Mouse (Mus musculus): ENCODE data around the gene Nav2.

Nav2 gene

DNA sequence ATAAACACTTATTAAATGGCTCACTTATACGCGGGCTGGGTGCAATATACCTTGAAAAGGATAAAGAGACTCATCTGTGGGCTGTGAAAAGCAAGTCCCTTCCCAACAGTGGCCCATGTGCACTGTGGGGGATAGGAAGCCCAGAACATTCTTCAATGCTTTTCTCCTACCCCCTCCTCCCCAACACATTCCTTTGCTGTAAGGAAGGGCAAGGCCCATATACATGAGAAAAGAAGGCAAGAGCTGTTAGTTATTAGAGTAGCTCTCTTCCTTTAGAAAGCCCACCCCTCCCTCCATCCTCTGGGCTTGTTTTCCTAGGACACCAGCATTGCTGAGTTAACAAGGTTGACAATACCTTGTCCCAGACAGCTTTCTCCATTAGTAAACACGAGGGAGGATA lies 540.1 kb downstream of the Nav2 start:
- DNase-seq (ENCODE audit: low spot score) = no peak

GRCm38 (mm10) chr7:49450261-49451141 lies 542.0 kb downstream of the Nav2 start:
- peak; percentile 77 for DNase-seq (ENCODE audit: low spot score)

GRCm38 (mm10) chr7:49451240-49451639 lies 542.7 kb downstream of the Nav2 start:
- no peak for DNase-seq (ENCODE audit: low spot score)

GRCm38 (mm10) chr7:49452274-49452673 lies 543.8 kb downstream of the Nav2 start:
- DNase-seq (ENCODE audit: low spot score) = no peak

- DNase-seq (ENCODE audit: low spot score) = no peak
Measured at GRCm38 (mm10) chr7:49454601-49455000, 546.1 kb downstream of the Nav2 start.

DNA sequence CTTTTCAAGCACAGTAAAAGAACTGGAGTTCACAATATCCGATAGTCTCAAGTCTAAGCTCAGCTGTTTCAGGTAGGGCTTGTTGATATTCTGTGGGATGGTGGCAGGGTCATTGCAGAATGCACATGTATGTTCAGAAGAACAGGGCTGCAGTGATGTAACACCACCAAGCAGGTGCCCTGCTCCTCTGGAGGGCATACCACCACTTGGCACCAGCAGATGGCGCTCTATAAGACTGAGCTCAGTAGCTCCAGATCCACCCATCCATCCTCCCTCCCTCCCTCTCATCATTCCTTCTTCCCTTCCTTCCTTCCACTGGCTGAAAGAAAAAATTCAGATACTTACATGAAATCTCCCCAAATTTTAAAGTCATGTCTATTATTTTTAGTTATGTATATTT lies 547.6 kb downstream of the Nav2 start:
- DNase-seq (ENCODE audit: low spot score) = peak; percentile 71

- no peak for DNase-seq (ENCODE audit: low spot score)
Measured at GRCm38 (mm10) chr7:49457398-49457797, 548.9 kb downstream of the Nav2 start.

- DNase-seq (ENCODE audit: low spot score) = no peak
Measured at GRCm38 (mm10) chr7:49457890-49458289, 549.4 kb downstream of the Nav2 start.

DNA sequence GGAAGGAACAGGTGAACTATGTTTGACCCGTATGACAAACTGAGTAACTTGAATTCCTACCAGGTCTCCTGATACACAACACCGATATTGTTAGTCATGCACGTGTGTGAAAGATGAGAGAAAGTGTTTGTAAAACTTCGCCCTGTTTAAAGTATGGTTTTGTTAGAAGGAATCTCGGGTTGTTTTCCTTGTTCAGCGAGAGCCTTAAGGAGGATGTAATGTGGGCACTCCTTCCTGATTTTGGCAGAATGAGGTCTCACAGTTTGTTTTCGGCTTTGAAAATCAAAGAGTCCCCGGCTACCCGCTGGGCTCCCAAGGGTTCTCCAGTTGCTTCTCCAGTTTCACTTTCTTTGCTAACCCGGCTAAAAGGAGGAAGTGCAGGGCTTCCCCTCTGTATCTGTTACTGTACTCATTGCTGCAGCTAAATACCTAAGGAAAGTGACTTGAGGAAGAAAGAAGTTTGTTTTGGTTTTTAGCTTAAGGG lies 553.9 kb downstream of the Nav2 start:
- DNase-seq (ENCODE audit: low spot score) = peak; percentile 60

DNA sequence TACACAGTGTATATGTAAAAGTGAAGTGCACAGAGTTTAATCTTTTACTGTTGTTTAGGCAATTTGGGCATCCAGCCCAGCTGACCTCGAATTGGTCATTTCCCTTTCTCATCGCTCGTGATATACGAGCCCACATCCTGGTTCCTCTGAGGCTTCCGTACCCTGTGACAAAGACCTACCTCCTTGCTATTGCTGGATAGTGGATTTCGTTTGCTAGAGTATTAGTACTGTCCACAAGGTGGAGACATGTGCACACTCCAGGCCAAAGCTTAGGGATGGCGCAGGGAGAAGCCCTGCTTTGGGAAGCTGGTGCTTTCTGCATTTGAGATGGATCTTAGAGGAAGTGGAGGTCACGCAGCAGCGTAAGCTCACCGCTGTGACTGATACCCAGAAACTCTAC lies 559.3 kb downstream of the Nav2 start:
- DNase-seq (ENCODE audit: low spot score) = peak; percentile 77

- no peak for DNase-seq (ENCODE audit: low spot score)
Measured at GRCm38 (mm10) chr7:49468492-49469205, 560.1 kb downstream of the Nav2 start.

DNA sequence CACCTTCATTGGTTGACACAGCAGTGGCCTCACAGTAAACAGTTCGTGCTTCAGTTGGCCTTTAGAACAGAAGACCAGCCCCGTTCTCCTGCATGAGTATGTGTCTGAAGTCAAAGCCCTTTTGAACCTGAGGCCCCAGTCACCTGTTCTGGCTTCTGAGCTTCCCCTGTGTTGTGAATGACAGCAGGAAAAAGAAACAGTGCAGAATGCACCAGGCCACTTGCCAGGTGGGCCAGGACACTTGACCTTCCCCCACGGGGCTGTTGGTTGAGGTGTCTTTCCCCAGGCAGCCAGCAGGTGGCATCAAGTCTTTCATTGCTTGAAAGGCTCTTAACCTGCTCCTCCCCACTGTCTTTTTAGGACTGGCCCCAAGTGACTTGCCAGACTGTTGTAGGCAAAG lies 562.8 kb downstream of the Nav2 start:
- DNase-seq (ENCODE audit: low spot score) = peak; percentile 73

GRCm38 (mm10) chr7:49475282-49475681 lies 566.8 kb downstream of the Nav2 start:
- DNase-seq (ENCODE audit: low spot score) = no peak

GRCm38 (mm10) chr7:49476163-49476562 lies 567.6 kb downstream of the Nav2 start:
- no peak for DNase-seq (ENCODE audit: low spot score)

DNA sequence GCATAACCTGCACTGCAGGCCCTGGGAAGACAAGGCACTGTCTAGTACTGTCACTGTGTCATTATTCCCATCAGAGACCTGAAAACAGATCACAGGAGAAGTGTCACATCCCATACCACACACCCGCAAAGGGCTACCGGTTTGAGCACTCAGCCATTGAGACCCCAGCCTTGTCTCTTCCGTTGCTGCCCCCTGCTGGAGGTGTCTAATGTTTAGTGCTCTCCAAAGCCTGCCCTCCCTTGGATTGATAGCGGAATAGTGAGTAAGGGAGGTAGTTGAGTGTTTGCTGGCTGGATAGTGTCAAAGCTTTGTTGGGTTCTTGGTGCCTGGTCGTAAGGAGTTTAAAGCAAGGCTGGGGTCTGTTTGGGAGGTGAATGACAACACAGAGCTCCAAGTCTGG lies 568.1 kb downstream of the Nav2 start:
- DNase-seq (ENCODE audit: low spot score) = peak; percentile 66

DNA sequence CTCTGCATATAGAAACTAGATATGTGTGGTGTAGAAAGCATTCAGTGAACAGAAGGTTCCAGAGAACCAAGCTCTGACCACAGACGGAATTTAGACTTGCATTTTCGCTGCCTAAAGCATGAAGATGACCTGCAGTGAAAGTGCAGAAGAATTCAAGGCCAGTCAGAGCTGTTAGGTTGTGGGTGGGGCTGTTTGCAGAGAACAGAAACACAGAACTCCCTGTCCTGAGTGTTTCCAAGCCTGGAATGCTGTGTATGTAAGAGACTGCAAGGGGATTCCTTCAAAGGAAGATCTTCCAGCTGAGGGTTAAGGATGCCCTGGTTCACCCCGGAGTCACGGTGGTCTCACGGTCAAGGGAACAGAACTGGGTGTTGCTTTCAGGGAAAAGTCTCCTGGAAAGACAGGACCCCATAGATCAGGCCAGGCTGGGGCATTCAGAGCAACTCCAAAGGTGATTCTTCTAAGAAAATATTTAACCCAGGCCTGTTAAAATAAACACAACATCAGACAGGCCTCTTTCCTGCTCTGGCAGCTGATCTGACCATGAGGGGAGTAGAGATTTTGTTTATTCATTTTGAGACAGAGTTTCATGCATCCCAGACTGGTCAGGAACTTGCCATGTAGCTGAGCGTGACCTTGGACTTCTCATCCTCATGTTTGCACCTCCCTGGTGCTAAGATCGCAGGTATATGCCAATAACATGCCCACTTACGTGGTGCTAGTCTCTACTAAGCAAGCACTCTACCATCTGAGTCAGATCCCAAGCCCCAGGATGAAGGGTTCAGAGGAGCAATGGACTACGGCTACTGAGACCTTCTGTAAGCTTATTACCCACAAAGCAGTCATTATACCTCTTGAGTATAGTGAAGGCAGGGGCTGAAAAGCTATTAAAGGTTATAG lies 568.8 kb downstream of the Nav2 start:
- DNase-seq (ENCODE audit: low spot score) = no peak

GRCm38 (mm10) chr7:49477976-49478349 lies 569.4 kb downstream of the Nav2 start:
- no peak for DNase-seq (ENCODE audit: low spot score)

GRCm38 (mm10) chr7:49478886-49479285 lies 570.4 kb downstream of the Nav2 start:
- no peak for DNase-seq (ENCODE audit: low spot score)

GRCm38 (mm10) chr7:49480962-49481361 lies 572.4 kb downstream of the Nav2 start:
- no peak for DNase-seq (ENCODE audit: low spot score)

GRCm38 (mm10) chr7:49484036-49484744 lies 575.7 kb downstream of the Nav2 start:
- peak; percentile 48 for DNase-seq (ENCODE audit: low spot score)

GRCm38 (mm10) chr7:49485292-49485847 lies 576.9 kb downstream of the Nav2 start:
- DNase-seq (ENCODE audit: low spot score) = peak; percentile 47

Measured in embryo, embryonic 10.5 days (tissue).